Mouse (Mus musculus) ovary, adult 2 months (tissue): ENCODE measurements around the gene Sfxn1. TPM values are rescaled to one million over a fixed set of nuclear protein-coding genes. Genes with fewer than 3 reads are reported as not detected.

Experiments used
- polyA plus RNA-seq: library from polyadenylated mRNA; depleted of rRNA; stranded (reverse); fragments of >200 nt; gene quantifications from 2 replicates; pipeline ENCODE4 v1.2.3, GENCODE M21; 2012; rRNA removed

The Sfxn1 gene
- 13.5 and 17.0 TPM in 2 replicates for polyA plus RNA-seq

DNA sequence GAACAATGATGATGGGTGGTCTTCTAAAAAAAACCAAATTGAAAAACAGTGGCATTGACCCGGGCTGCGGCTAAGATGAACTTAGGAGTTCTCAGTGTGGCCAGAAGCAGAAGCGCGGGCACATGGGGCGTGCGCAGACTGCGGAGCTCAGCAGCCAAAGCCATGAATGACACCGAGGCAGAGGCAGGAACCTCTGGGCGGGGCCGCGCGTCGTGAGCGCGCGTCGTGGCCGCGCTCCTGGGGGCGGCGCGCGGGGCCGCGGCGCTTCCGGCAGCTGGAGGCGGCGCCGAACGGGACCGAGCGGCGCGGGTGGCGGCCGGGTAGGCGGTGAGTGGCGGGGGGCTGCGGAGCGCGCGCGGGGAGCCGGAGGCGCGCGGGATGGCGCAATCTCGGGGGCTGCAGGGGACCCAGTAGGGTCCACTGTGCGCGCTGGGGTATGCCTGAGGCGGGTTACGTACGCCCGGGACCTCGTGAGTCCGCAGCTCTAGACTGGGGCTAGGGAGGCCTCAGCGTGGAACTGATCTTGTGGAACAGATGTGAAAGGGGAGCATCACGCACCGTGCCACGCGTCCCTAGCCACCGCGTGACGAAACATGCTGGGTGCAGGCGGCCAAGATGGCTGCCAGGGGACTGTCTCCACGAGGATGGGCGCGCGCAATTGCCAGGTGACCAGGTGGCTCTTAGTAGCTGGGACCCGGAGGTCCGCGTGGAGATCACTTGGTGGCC, at the start of gene Sfxn1:
TSS of gene Sfxn1 (plus strand) at position 264 of the 726 bp plus-strand sequence.

DNA sequence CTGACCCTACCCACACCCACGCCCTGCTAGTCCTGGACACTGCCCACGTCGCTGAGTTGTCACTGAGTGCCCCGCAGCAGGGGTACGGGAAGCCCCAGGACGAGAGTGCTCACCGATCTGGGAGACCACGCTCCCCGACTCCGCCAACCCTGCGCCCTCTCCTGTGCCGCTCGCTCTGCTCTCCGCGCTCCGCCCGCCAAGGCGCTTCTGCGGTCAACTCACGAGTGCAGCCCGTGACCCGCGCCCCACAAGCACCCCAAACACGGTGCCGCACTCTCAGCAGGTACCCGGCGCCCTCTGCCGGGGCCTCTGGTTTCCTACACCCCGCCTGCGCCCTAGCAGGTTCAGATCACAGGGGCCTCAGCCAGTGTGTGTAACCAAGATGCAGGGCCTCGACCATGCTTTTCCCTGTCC, 16.2 kb upstream of the Sfxn1 start, which contains the start of gene Drd1:
TSS of gene Drd1 (minus strand) at position 258 of the 414 bp plus-strand sequence.

Other genes starting within 250 kb of the Sfxn1 start
- gene Drd1, start 16.2 kb upstream of the Sfxn1 start, polyA plus RNA-seq, result 0.09 and 0.27 TPM in 2 replicates
- gene Hrh2, start 120.3 kb downstream of the Sfxn1 start, polyA plus RNA-seq, result 0.24 and 0.38 TPM in 2 replicates